Mouse (Mus musculus) embryonic facial prominence, embryonic 11.5 days (tissue): Measurements from ENCODE around the gene Gm4177. TPM values are rescaled to one million over a fixed set of nuclear protein-coding genes. Genes with fewer than 3 reads are reported as not detected.
"Not testable (repeated sequence)": the region's sequence is repeated elsewhere in the genome, so short reads cannot be mapped to it uniquely, and the experiment has no call there.

ENCODE experiments used
- ATAC-seq: fragments of 200-750 bp; cut with Nextera tagmentation; replicated peaks from 2 replicates; pipeline ENCODE4 v1.8.0; 2017; ENCODE audit warnings: low read depth; ENCODE audit not compliant: insufficient number of reproducible peaks, low FRiP score, low TSS enrichment
- DNase-seq: peaks from one replicate; pipeline ENCODE4 v3.0.0-alpha.2; 2015; ENCODE audit warnings: low spot score
- H3K27ac ChIP-seq: fragments of 300-500 bp; sonication (generic); replicated peaks from 2 replicates; pipeline ENCODE4 v1.5.1; 2014; ENCODE audit warnings: mild to moderate bottlenecking, low read depth, low read length, control low read depth
- H3K27me3 ChIP-seq: fragments of 300-500 bp; sonication (generic); 2 replicates; pipeline ENCODE4 v1.6.1; 2014; ENCODE audit warnings: mild to moderate bottlenecking, low read length, moderate library complexity, mixed read lengths; ENCODE audit not compliant: control insufficient read depth, insufficient read depth
- H3K36me3 ChIP-seq: fragments of 300-500 bp; sonication (generic); replicated peaks from 2 replicates; pipeline ENCODE4 v1.6.1; 2014; ENCODE audit warnings: low read depth, mild to moderate bottlenecking, low read length, moderate library complexity, mixed read lengths; ENCODE audit not compliant: control insufficient read depth, insufficient read depth
- H3K4me1 ChIP-seq: fragments of 300-500 bp; sonication (generic); 2 replicates; pipeline ENCODE4 v1.6.1; 2014; ENCODE audit warnings: low read length, mixed read lengths; ENCODE audit not compliant: control insufficient read depth, insufficient read depth
- H3K4me2 ChIP-seq: fragments of 300-500 bp; sonication (generic); 2 replicates; pipeline ENCODE4 v1.6.1; 2014; ENCODE audit warnings: low read depth, mild to moderate bottlenecking, control low read depth, low read length, moderate library complexity
- H3K4me3 ChIP-seq: fragments of 300-500 bp; sonication (generic); 2 replicates; pipeline ENCODE4 v1.5.1; 2014; ENCODE audit warnings: low read depth, low read length, control low read depth
- H3K9ac ChIP-seq: fragments of 300-500 bp; sonication (generic); replicated peaks from 2 replicates; pipeline ENCODE4 v1.6.1; 2014; ENCODE audit warnings: mild to moderate bottlenecking, control low read depth, low read length
- H3K9me3 ChIP-seq: fragments of 300-500 bp; sonication (generic); replicated peaks from 2 replicates; pipeline ENCODE4 v1.6.1; 2016; ENCODE audit warnings: mild to moderate bottlenecking, low read length, inconsistent platforms, mixed read lengths; ENCODE audit not compliant: control insufficient read depth
- WGBS: fragments of 180-500 bp; shearing (Covaris S2); extraction: QIAGEN DNeasy Blood & Tissue Kit; methylation state at CpG from one replicate; pipeline ENCODE4 v1.1.7; 2014; 5-methylcytosine and 5-hydroxymethylcytosine counted together
- polyA plus RNA-seq: library from polyadenylated mRNA; unstranded; fragments of >200 nt; fragmentation: Nextera tagmentation; extraction: Ambion mirVana; gene quantifications from 2 replicates; pipeline ENCODE4 v1.2.1, GENCODE M21; 2014

The Gm4177 gene
- not detected in 2 replicates for polyA plus RNA-seq

GRCm38 (mm10) chr7:21796628-21797027 lies at the start of gene Gm4177:
Gene Gm4177, minus strand, starts transcription at chr7:21796728.
- H3K4me1 ChIP-seq = not testable (repeated sequence)
- no CpG with 5 or more reads among the region's 3 CpGs for WGBS

GRCm38 (mm10) chr7:21844167-21844566 lies 47.6 kb upstream of the Gm4177 start, which contains the start of gene Gm5725:
Gene Gm5725, minus strand, starts transcription at chr7:21844267.
- H3K36me3 ChIP-seq, H3K4me2 ChIP-seq, H3K9me3 ChIP-seq, H3K27me3 ChIP-seq, H3K4me1 ChIP-seq, ATAC-seq, H3K27ac ChIP-seq, H3K9ac ChIP-seq, H3K4me3 ChIP-seq, DNase-seq: not testable (repeated sequence)
- WGBS = no CpG with 5 or more reads among the region's 1 CpGs

More at GRCm38 (mm10) chr7:21796628-21797027, at the start of gene Gm4177:
- not testable (repeated sequence) for H3K4me3 ChIP-seq, H3K36me3 ChIP-seq, H3K9me3 ChIP-seq, H3K27me3 ChIP-seq, H3K4me2 ChIP-seq, DNase-seq, H3K9ac ChIP-seq, ATAC-seq, H3K27ac ChIP-seq

GRCm38 (mm10) chr7:21832051-21832450 lies 35.5 kb upstream of the Gm4177 start, which contains the start of gene Vmn1r135:
Gene Vmn1r135, plus strand, starts transcription at chr7:21832351.
- DNase-seq, H3K9ac ChIP-seq, H3K4me1 ChIP-seq, H3K27me3 ChIP-seq, H3K27ac ChIP-seq, H3K4me2 ChIP-seq, H3K4me3 ChIP-seq, H3K36me3 ChIP-seq, H3K9me3 ChIP-seq, ATAC-seq: not testable (repeated sequence)
- WGBS = no CpG with 5 or more reads among the region's 1 CpGs

GRCm38 (mm10) chr7:21761375-21761774 lies 35.2 kb downstream of the Gm4177 start, which contains the start of gene Gm4175:
Gene Gm4175, minus strand, starts transcription at chr7:21761475.
- not testable (repeated sequence) for ATAC-seq, H3K36me3 ChIP-seq, H3K27me3 ChIP-seq, H3K9me3 ChIP-seq, H3K27ac ChIP-seq, H3K9ac ChIP-seq, H3K4me3 ChIP-seq, H3K4me2 ChIP-seq, DNase-seq, H3K4me1 ChIP-seq
- WGBS = no CpG with 5 or more reads among the region's 5 CpGs

Other genes with a start within 250 kb of the Gm4177 start
- gene Vmn1r132, start 182.6 kb downstream of the Gm4177 start, polyA plus RNA-seq = not detected in 2 replicates
- not detected in 2 replicates for gene Gm4175, start 35.3 kb downstream of the Gm4177 start, polyA plus RNA-seq
- not detected in 2 replicates for gene Vmn1r135, start 35.6 kb upstream of the Gm4177 start, polyA plus RNA-seq
- gene Gm5725, start 47.5 kb upstream of the Gm4177 start, polyA plus RNA-seq = not detected in 2 replicates
- not detected in 2 replicates for gene Gm5891, start 124.6 kb upstream of the Gm4177 start, polyA plus RNA-seq
- not detected in 2 replicates for gene Vmn1r137, start 197.9 kb upstream of the Gm4177 start, polyA plus RNA-seq
- not detected in 2 replicates for gene Vmn1r138, start 232.2 kb upstream of the Gm4177 start, polyA plus RNA-seq